Mouse (Mus musculus): ENCODE measurements around the gene Zcchc24. TPM values are rescaled to one million over a fixed set of nuclear protein-coding genes. Genes with fewer than 3 reads are reported as not detected.
A peak's percentile ranks its signal among the peaks of the same experiment; 100 is the strongest.

The Zcchc24 gene
- polyA plus RNA-seq, 1 experiment from 2014 or later = 13.4 TPM

GRCm38 (mm10) chr14:25800166-25800960 is 31.5 kb upstream of the Zcchc24 start:
- Histone ChIP-seq H3K4me1 (replicated peaks; ENCODE audit: control insufficient read depth, insufficient read depth, low read length) (no peaks in the 10 kb centered on the region; the same call in 1 of the 2 replicates), H3K36me3 (ENCODE audit: control insufficient read depth, insufficient read depth, low read length) (no peaks in the 10 kb centered on the region), H3K4me3 (ENCODE audit: low read depth, low read length) (no peak overlapping the region), H3K27ac (ENCODE audit: low read depth, low read length) (no peak overlapping the region), H3K9me3 (ENCODE audit: control insufficient read depth, low read length) (no peaks in the 10 kb centered on the region), H3K27me3 (ENCODE audit: control insufficient read depth, insufficient read depth, low read length) (0 out of 2 replicates have a peak, but pooled peaks cover 2% of the 10 kb centered on the region), H3K9ac (ENCODE audit: low read depth, low read length) (no peak overlapping the region), H3K4me2 (replicated peaks; ENCODE audit: low read depth, low read length) (no peak overlapping the region)
- ATAC-seq (ENCODE audit: low FRiP score) (no peak), DNase-seq (ENCODE audit: low spot score) (peak; percentile 92)
- 32% methylated on average over 19 of the region's 19 CpGs for WGBS

DNA sequence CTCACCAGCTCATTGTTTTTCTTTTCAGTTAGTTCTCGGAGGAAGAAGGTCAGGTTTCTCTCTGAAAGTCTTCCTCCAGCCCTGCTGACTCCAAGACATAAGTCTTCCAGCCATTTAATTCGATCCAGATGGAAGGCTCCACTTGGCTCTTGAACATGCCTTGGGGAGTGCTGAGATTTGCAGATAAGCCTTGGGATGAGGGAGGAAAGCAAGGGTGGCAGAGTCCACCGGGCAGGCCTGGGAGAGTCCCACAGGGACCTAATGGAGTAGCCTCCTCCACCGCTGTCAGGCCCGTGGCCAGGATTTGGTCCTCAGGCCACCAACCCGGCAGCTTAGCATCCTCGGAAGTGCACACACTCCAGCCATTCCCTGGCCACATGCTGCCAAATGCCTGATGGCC is 27.8 kb upstream of the Zcchc24 start:
- DNase-seq (ENCODE audit: low spot score) (no peak), ATAC-seq (ENCODE audit: low FRiP score) (no peak)
- Histone ChIP-seq H3K27ac (ENCODE audit: low read depth, low read length) (no peak overlapping the region), H3K4me2 (replicated peaks; ENCODE audit: low read depth, low read length) (no peak overlapping the region), H3K36me3 (ENCODE audit: control insufficient read depth, insufficient read depth, low read length) (no peaks in the 10 kb centered on the region), H3K4me1 (replicated peaks; ENCODE audit: control insufficient read depth, insufficient read depth, low read length) (no peaks in the 10 kb centered on the region; the same call in 1 of the 2 replicates), H3K9ac (ENCODE audit: low read depth, low read length) (no peak overlapping the region), H3K9me3 (ENCODE audit: control insufficient read depth, low read length) (no peaks in the 10 kb centered on the region), H3K27me3 (ENCODE audit: control insufficient read depth, insufficient read depth, low read length) (0 out of 2 replicates have a peak, but pooled peaks cover 2% of the 10 kb centered on the region), H3K4me3 (ENCODE audit: low read depth, low read length) (no peak overlapping the region)
- 59% methylated on average over 7 of the region's 7 CpGs for WGBS

DNA sequence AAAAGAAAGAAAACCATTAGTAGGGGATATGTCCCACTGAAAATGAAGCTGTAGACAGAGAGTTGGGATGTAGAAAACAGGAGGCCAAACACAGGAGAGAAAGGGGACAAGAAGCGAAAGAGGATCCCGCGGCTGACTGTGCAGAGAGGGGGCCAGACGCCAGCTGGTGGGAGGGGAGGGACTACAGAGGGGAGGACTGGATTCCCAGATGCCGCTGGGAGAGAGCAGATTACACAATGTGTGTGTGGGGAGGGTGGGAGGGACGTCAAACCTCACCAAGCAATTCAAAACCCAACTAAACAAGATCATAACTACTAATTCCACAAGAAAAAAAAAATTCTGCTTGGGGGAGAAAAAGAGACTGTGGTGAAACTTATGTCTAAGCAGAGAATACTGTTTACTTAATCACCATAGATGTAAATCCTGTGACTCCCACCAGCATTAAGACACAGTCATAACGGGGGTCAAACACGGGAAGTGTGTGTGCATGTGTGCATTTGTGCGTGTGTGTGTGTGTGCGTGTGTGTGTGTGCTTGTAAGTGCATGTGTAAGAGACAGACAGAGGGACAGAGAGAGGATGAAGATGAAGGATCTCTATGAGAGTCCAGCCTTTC is 26.8 kb upstream of the Zcchc24 start:
- no peaks in the 10 kb centered on the region for H3K36me3 ChIP-seq (ENCODE audit: control insufficient read depth, insufficient read depth, low read length)

DNA sequence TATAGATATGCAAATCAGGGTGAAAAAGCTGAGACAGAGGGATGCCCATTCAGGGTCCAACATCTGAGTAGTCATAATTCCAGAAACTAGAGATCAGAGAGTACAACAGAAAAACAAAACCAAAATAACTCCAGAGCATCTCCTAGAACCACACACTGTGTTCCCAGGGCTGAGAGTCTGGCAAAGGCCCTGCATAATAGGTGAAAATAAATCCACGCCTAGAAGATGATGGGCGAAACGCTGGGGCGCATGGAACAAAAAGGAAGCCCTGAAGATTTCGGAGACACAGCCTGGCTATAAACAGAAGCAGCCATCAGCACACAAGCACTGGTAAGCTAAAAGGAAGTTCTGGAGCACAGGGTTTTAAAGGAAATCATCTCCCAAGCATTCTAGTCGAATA is 26.2 kb upstream of the Zcchc24 start:
- DNase-seq (ENCODE audit: low spot score) (no peak), ATAC-seq (ENCODE audit: low FRiP score) (no peak)
- Histone ChIP-seq H3K27me3 (ENCODE audit: control insufficient read depth, insufficient read depth, low read length) (0 out of 2 replicates have a peak, but pooled peaks cover 2% of the 10 kb centered on the region), H3K4me3 (ENCODE audit: low read depth, low read length) (no peak overlapping the region), H3K4me2 (replicated peaks; ENCODE audit: low read depth, low read length) (no peak overlapping the region), H3K27ac (ENCODE audit: low read depth, low read length) (peak overlapping the region; percentile 54; the same call in 1 of the 2 replicates), H3K9me3 (ENCODE audit: control insufficient read depth, low read length) (no peaks in the 10 kb centered on the region), H3K36me3 (ENCODE audit: control insufficient read depth, insufficient read depth, low read length) (no peaks in the 10 kb centered on the region), H3K4me1 (replicated peaks; ENCODE audit: control insufficient read depth, insufficient read depth, low read length) (no peaks in the 10 kb centered on the region; the same call in 1 of the 2 replicates), H3K9ac (ENCODE audit: low read depth, low read length) (no peak overlapping the region)
- 82% methylated on average over 6 of the region's 6 CpGs for WGBS

More for the DNA sequence above, 26.8 kb upstream of the Zcchc24 start:
- no peak overlapping the region for H3K4me2 ChIP-seq (replicated peaks; ENCODE audit: low read depth, low read length)
- no peaks in the 10 kb centered on the region for H3K9me3 ChIP-seq (ENCODE audit: control insufficient read depth, low read length)
- no peak overlapping the region for H3K27ac ChIP-seq (ENCODE audit: low read depth, low read length)
- ATAC-seq (ENCODE audit: low FRiP score) (no peak), DNase-seq (ENCODE audit: low spot score) (peak; percentile 54)
- no peak overlapping the region for H3K4me3 ChIP-seq (ENCODE audit: low read depth, low read length)
- 36% methylated on average over 10 of the region's 10 CpGs for WGBS
- H3K9ac ChIP-seq (ENCODE audit: low read depth, low read length) = no peak overlapping the region
- H3K27me3 ChIP-seq (ENCODE audit: control insufficient read depth, insufficient read depth, low read length) = 0 out of 2 replicates have a peak, but pooled peaks cover 2% of the 10 kb centered on the region
- no peaks in the 10 kb centered on the region; the same call in 1 of the 2 replicates for H3K4me1 ChIP-seq (replicated peaks; ENCODE audit: control insufficient read depth, insufficient read depth, low read length)

GRCm38 (mm10) chr14:25794331-25794730 is 25.5 kb upstream of the Zcchc24 start:
- WGBS = 91% methylated on average over 2 of the region's 2 CpGs
- ATAC-seq (ENCODE audit: low FRiP score) (no peak), DNase-seq (ENCODE audit: low spot score) (no peak)
- no peaks in the 10 kb centered on the region for H3K36me3 ChIP-seq (ENCODE audit: control insufficient read depth, insufficient read depth, low read length)
- no peaks in the 10 kb centered on the region for H3K9me3 ChIP-seq (ENCODE audit: control insufficient read depth, low read length)
- no peaks in the 10 kb centered on the region; the same call in 1 of the 2 replicates for H3K4me1 ChIP-seq (replicated peaks; ENCODE audit: control insufficient read depth, insufficient read depth, low read length)
- no peak overlapping the region for H3K27ac ChIP-seq (ENCODE audit: low read depth, low read length)
- H3K4me2 ChIP-seq (replicated peaks; ENCODE audit: low read depth, low read length) = no peak overlapping the region
- H3K27me3 ChIP-seq (ENCODE audit: control insufficient read depth, insufficient read depth, low read length) = no peaks in the 10 kb centered on the region
- no peak overlapping the region for H3K4me3 ChIP-seq (ENCODE audit: low read depth, low read length)
- H3K9ac ChIP-seq (ENCODE audit: low read depth, low read length) = no peak overlapping the region

GRCm38 (mm10) chr14:25790768-25791302 is 22.0 kb upstream of the Zcchc24 start:
- DNase-seq (ENCODE audit: low spot score) (no peak), ATAC-seq (ENCODE audit: low FRiP score) (no peak)
- Histone ChIP-seq H3K27ac (ENCODE audit: low read depth, low read length) (no peak overlapping the region), H3K4me3 (ENCODE audit: low read depth, low read length) (no peak overlapping the region), H3K4me2 (replicated peaks; ENCODE audit: low read depth, low read length) (no peak overlapping the region), H3K9me3 (ENCODE audit: control insufficient read depth, low read length) (no peaks in the 10 kb centered on the region), H3K4me1 (replicated peaks; ENCODE audit: control insufficient read depth, insufficient read depth, low read length) (no peaks in the 10 kb centered on the region), H3K9ac (ENCODE audit: low read depth, low read length) (no peak overlapping the region), H3K27me3 (ENCODE audit: control insufficient read depth, insufficient read depth, low read length) (no peaks in the 10 kb centered on the region), H3K36me3 (ENCODE audit: control insufficient read depth, insufficient read depth, low read length) (no peaks in the 10 kb centered on the region)
- 72% methylated on average over 6 of the region's 6 CpGs for WGBS

DNA sequence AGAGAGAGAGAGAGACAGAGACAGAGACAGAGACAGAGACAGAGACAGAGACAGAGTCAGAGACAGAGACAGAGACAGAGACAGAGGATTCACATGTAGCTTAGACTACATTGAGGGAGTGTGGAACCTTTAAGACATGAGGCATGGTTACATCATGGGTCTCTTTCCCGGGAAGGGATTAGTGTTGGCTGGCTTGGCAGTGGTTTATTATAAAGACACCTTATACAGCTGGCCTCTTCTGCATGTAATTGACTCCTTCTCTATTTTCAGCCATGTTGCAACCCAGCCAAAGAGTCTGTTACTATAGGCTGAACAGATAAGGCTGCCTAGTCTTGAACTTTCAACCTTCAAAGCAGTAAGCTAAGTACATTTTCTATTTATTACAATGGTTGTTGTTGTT is 21.1 kb upstream of the Zcchc24 start:
- Histone ChIP-seq H3K36me3 (ENCODE audit: control insufficient read depth, insufficient read depth, low read length) (no peaks in the 10 kb centered on the region), H3K4me3 (ENCODE audit: low read depth, low read length) (no peak overlapping the region), H3K4me2 (replicated peaks; ENCODE audit: low read depth, low read length) (no peak overlapping the region), H3K4me1 (replicated peaks; ENCODE audit: control insufficient read depth, insufficient read depth, low read length) (no peaks in the 10 kb centered on the region), H3K9ac (ENCODE audit: low read depth, low read length) (no peak overlapping the region), H3K9me3 (ENCODE audit: control insufficient read depth, low read length) (no peaks in the 10 kb centered on the region), H3K27me3 (ENCODE audit: control insufficient read depth, insufficient read depth, low read length) (no peaks in the 10 kb centered on the region), H3K27ac (ENCODE audit: low read depth, low read length) (no peak overlapping the region)
- ATAC-seq (ENCODE audit: low FRiP score) (no peak), DNase-seq (ENCODE audit: low spot score) (no peak)
- WGBS = 75% methylated on average over 1 of the region's 1 CpGs

DNA sequence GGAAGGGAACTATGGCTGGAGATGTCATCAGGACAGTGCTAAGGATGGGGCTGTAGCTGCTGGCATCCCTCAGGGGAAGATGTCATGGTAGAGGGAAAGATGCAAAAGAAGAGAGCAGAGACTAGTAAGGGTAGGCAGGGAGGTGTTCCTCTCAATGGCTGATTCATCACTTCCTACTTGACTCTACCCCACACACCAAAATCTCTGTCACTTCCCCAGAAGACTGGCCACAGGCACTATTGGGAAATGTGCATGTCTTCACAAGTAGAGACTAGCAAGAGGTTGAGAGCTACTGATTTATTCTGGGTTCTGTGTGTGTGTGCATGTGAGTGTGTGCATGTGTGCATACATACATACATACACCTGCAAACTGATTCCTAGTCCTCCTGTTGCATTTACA is 20.4 kb upstream of the Zcchc24 start:
- H3K27me3 ChIP-seq (ENCODE audit: control insufficient read depth, insufficient read depth, low read length) = no peaks in the 10 kb centered on the region

More for the DNA sequence above, 20.4 kb upstream of the Zcchc24 start:
- ATAC-seq (ENCODE audit: low FRiP score) (no peak), DNase-seq (ENCODE audit: low spot score) (no peak)
- Histone ChIP-seq H3K9me3 (ENCODE audit: control insufficient read depth, low read length) (no peaks in the 10 kb centered on the region), H3K9ac (ENCODE audit: low read depth, low read length) (no peak overlapping the region), H3K4me1 (replicated peaks; ENCODE audit: control insufficient read depth, insufficient read depth, low read length) (no peaks in the 10 kb centered on the region), H3K4me2 (replicated peaks; ENCODE audit: low read depth, low read length) (no peak overlapping the region), H3K27ac (ENCODE audit: low read depth, low read length) (no peak overlapping the region), H3K36me3 (ENCODE audit: control insufficient read depth, insufficient read depth, low read length) (no peaks in the 10 kb centered on the region), H3K4me3 (ENCODE audit: low read depth, low read length) (no peak overlapping the region)

All from hindbrain, embryonic 11.5 days (tissue).